Mouse (Mus musculus) stomach, postnatal 0 days (tissue): ENCODE measurements around the gene Cyb5b.

Experiments
- CTCF ChIP-seq: IDR thresholded peaks from 2 replicates; pipeline ENCODE4 v1.5.1; 2016; ENCODE audit warnings: antibody characterized with exemption, low read depth, mild to moderate bottlenecking, moderate library complexity
- EP300 ChIP-seq: optimal IDR thresholded peaks from 2 replicates; pipeline ENCODE3; 2016; ENCODE audit warnings: antibody characterized with exemption

DNA sequence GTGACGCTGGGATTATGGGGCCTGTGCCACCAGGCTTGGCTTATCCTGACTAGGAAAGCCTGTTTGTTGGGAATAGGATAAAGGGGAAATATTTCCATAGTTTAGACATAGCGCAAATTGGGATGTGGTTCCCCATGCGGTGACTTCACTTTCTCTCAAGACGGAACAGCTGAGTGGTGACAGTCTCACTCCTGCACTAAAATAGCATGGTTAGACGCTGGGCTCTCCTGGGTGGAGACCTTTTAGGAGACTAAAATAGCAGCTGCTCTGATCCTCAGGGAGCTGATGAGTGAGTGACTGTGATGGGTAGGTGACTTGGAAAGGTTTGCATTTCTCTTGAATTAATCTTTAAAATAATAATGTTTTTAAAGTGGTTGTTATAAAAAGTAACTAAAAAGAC lies 17.4 kb downstream of the Cyb5b start:
- TF ChIP-seq CTCF (no peak), EP300 (no peak)
